Mouse (Mus musculus): ENCODE measurements at regions not wholly inside any gene's neighbourhood (a gene's known extent, or its start where the extent isn't known, plus 50 kb on each side); places are given as distances from the start of the nearest gene placed in this dataset.

DNA sequence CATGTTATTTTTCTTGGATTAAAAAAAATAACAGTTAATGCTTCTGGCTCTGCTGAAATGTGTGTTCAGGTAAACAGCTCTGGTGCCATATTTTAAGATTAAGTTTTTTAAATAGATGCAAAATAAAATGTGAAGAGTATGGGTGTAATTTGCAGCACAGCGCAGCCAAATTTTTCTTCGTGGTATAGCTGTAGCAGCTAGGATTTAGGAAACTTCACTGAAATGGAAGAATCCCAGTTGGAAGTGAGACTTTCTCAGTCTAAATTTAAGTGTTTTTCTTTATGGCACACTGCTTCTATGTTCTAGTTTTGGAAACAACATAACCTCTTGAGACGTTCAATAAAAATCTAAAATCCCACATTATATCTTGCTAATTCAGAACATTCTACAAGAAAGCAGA, 337.6 kb downstream of the Tm4sf1 start:
- no peak for TF ChIP-seq CTCF (IDR thresholded peaks at IDR 0.05; ENCODE audit: low read depth)
- TF ChIP-seq EP300 (IDR thresholded peaks at IDR 0.05; ENCODE audit: low read depth): no peak
